Mouse (Mus musculus): ENCODE measurements around the gene Ninl. TPM values are rescaled to one million over a fixed set of nuclear protein-coding genes. Genes with fewer than 3 reads are reported as not detected.
A peak's percentile ranks its signal among the peaks of the same experiment; 100 is the strongest.

Gene Ninl
- total RNA-seq (2021): 1 to 10 TPM; 1.7 to 2.5 TPM

DNA sequence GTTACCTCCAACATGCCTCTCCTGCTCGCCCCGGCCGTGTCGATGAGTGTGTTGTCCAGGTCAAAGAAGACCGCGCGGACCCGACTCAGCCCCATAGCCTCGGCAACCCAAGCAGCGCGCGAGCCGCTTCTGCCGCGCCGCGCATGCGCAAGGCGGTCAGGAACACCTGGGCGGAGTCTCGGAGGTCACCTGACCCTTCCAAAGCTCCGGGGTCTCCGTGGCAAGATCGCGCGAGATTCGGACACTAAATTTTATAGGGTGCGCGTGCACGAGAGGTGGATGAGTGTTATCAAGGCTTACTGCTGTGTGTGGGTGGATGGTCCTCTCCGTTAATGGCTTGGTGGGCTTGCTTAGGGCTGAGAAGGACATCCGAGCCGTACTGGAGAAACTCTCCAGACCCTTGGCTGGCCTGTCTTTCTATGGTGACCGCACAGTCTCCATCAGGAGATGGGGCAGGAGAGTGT lies at the start of gene Ninl, which contains the start of gene Nanp:
TSS of gene Ninl (minus strand) at position 151 of the 464 bp plus-strand sequence.
TSS of gene Nanp (minus strand) at position 167 of the 464 bp plus-strand sequence.
- peak; percentile 96 for DNase-seq

DNA sequence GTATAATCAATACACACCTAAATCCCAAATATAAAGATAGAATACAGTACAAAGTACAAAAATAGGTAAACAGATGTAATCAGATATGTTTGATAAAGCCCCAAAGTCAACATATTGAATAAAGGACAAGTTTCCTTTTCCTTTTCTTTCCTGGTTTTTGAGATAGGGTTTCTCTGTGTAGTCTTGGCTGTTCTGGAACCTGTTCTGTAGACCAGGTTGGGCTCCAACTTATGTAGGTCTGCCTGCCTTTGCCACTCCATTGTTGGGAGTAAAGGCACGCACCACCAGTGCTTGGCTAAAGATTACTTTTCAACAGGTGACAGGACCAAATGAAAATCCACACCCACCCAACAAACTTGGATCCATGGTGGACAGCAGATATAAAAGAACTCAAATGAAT lies 17.5 kb upstream of the Ninl start:
- DNase-seq: no peak

DNA sequence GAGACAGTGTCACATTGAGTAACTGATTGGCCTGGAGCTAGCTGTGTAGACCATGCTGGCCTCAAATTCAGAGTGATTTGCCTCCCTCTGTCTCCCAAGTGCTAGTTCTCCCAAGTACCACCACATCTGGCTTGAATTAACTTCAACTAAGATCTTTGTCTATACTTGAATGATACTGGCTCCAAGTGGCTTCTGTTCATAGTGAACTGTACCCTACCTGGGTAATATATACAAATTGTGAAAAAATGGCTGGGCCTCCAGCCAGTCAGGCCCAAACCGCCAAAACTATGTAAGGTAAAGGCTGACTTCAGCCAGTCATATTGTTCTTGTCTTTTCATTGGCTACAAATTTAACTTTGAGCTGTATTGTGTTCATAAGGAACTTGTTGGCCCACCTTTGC lies 1.2 kb upstream of the Ninl start:
- DNase-seq: no peak

DNA sequence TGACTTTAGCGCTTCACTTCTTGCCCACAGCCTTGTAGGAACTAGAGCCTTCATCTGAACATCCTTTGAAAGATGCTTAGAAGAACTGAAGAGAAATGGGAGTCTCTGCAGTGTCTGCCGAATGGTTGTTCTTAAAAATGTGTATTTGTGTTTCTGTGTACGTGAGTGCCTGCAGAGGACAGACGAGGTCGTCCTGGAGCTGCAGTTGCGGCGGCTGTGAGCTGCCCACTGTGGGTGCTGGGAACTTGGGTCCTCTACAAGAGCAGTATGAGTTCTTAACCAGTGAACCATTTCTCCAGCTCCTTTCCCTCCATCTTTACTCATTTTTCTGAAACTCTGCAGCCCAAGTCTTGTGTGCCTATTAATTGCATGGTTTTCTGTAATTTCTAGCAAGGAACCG lies 544 bp upstream of the Ninl start:
- no peak for DNase-seq

DNA sequence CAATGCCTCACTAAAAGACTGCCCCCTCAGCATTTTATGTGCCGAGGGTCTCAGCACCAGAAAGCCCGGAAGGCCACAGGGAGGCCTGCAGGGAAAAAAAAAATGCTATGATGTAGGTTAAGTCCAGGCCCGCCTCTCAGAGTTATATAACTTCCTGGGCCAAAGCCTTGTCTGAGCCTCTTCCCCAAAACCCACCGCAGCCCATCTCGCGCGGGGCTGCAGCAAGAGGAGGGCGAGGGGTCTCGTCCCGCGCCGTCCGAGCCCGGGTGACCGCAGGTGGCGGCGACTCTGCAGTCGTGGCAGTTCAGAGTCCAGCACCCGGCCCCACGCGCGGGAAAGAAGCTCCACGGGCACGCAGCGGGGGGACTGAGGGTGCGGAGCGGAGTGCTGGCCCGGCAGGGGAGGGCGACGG lies 365 bp downstream of the Ninl start:
- DNase-seq: no peak

DNA sequence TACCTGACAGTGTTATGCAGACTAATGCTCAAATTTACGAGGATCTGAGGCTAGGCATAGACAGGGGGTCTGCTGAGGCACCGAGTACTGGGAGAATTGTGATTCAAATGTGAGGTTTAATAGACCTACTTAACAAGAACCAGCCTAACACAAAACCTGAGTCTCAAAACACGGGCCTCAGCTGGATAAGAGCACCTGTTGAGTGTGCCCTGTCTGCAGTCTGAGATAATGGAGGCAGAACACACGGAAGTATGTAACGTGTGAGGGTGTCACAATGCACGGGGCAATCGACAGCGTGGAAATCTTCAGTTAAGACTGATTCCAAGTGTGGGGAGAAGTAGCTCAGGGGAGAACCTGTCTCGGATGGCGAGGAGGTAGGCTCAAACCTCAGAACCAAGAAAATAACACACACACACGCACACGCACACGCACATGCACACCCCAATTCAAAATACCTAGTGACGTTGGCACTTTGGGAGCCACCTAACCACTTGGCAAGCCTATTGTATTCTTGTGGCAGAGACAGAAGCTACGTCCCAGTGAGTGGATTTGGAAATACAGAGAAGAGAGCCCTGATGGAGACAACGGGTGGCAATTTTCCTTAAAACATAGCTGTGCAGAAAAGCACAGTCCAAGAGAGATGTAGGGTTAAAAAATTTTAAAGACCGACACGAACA lies 1.2 kb downstream of the Ninl start:
- no peak for DNase-seq

DNA sequence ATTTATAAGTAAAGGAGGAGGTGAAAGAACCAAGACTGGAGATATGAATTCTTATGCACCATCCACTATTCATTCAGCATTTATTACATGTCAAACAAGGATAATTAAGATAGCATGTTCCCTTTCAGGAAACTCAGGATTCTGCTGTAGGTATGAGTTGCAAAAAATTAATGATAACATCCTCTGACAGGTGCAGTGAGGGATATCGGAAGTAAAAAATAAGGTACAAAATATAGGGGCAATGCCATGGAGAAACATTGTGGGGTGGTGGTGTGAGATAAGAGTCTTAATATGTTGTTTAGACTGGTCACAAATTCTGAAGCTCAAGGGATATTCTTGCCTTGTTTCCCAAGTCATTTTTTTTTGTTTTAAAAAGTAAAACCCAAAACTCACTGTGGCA lies 1.9 kb downstream of the Ninl start:
- no peak for DNase-seq

DNA sequence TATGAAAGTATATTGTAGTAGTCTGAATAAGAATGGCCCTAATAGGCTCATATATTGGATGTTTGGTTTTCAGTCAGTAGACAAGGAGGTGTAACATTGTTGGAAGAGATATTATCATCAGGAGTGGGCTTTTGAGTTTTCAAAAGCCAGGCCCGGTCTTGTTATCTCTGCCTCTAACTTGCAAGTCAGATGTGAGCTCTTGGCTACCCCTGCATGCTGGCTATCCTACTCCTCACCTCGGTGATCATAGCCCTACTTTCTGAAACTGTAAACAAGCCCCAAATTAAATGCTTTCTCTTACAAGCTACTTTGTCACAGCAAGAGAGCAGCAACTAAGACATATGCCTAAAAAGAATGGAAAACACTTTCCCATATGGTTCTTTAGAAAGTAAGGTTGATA lies 2.5 kb downstream of the Ninl start:
- DNase-seq: no peak

DNA sequence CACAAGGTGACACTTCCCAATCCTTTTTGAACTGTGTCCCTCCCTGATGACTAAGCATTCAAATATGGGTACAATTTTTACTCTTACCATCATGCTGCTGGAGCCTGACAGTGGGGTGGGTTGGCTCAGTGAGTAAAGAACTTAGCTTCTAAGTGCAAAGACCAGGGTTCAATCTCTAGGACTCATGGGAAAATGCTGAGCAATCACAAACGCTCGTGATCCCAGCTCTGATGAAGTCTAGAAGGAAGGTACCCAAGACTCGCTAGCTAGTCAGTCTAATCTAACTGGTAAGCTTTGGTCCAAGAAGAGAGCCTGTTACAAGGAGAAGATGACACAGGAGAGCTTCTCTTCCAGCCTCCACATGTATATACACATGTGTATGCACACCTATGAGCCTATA lies 4.7 kb downstream of the Ninl start:
- no peak for DNase-seq

DNA sequence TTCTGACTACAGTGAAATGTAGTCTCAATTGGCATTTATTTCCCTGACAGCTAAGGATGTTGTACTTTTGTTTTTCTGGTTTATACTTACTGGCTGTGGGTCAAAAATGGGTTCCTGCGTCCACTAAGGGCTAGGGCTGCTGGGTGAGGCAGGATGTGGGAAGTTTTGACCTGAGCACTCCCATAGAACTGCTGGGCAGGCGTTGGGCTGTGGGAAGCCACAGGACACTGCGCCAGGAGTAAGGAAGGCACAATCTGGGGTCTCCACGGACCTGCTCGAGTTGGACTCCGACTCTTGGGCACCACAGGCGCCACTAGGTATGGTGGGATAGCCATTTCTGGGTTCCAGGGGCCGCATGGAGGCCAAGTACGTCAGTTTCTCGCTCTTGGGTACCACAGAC lies 18.0 kb downstream of the Ninl start:
- DNase-seq: no peak

DNA sequence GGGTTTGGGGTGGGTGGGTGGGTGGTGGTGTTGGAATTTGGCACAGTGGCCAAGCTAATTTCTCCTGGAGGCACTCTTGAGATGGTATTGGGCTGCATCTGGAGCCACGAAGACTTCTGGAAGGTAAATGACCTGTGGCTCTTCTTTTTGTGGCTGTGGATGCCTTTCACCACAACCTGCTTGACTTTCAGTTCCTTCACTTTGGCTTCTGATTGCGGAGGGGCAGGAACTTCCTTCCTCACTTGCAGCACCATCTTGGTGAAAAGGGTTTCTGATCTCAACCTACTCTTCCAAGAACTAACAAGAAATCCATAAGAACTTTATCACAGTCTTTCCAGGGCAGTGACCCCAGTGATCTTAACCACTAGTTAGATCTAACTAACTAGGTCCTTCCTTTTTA lies 23.9 kb downstream of the Ninl start:
- no peak for DNase-seq

DNA sequence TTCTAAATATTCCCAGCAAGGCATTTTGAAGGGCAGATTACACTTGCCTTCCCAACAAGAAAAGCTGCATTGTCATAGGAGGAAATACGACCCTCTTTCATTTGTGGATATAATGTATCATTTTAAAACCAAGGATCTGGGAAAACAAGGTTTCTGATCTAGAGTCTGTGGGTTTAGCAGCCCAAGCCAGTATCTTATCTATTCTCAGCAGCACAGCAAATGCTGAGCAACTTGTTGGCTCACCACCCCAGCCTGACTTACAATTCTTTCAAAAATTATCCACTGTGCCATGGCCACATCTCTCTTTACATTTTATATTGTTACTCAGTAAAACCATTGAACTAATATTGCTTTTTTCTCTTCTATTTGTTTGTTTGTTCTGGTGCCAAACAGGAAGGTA lies 27.9 kb downstream of the Ninl start:
- DNase-seq: no peak

DNA sequence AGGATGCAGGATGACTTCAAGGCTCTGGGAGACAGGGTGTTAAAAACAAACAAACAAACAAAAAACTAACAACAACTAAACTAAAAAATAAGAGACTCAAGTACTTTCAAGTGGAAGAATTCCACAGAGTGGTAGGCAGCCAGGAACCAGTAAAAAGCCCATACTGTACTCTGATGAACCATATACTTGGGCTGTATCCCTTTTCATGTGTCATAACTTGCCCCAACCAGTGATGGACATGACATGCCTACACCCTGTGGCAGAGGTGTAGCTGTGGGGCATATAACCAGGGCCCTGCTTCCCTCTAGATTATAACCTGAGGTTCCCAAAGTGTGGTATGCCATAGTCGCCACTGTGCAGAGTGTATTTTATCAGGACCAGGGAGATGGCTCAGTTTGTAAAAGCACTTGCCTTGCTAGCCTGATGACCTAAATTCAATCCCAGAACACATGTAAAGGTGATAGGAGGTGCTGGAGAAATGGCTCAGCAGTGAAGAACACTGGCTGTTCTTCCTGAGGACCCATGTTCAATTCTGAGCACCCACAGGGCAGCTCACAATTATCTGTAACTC lies 29.6 kb downstream of the Ninl start:
- no peak for DNase-seq

DNA sequence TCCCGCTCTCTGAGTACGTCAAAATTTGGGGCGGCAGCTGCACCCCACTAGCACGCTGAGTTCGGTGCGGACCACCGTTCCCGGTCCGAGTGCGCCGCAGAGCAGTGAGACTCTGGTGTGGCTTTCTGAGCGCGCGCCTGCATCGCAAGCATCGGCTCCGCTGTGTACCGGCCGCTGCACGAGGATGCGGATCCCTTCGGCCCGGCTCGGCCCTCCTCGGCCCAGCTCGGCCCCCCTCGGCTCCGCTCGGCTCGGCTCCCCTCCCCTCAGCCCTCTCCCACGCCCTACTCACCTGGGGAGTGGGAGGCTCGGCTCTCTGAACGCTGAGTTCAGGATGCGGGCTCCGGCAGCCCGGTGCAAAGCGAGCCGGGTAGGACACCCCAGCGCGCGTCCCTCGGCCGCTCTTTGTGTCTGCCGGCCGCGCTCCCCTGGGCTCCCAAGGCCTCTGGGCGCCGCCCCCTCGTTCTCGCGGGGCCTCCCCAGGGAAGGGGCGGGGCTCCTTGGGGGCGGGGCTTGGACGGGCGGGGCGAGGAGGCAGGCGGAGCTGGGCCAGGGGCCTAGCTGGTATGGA lies 30.2 kb downstream of the Ninl start:
- DNase-seq: peak; percentile 75

DNA sequence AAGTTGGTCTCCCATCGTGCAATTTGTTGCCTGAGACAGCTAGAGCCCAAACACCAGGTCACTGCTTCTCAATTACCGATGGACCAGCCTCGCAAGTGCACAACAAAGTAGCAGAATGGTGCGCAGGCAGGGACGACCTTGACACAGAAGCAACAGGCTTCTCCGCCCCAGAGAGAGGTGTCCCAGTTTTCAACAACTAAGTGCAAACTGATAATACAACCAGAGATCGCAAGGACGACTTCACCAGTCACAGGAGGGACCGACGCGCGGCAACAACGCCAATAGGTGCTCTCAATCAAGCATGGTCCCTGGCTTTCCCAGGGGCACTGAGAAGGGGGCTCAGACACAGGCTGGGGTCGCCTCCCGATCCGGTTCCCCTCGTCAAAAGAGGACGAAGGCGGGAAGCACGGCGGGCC lies 30.7 kb downstream of the Ninl start:
- DNase-seq: no peak

DNA sequence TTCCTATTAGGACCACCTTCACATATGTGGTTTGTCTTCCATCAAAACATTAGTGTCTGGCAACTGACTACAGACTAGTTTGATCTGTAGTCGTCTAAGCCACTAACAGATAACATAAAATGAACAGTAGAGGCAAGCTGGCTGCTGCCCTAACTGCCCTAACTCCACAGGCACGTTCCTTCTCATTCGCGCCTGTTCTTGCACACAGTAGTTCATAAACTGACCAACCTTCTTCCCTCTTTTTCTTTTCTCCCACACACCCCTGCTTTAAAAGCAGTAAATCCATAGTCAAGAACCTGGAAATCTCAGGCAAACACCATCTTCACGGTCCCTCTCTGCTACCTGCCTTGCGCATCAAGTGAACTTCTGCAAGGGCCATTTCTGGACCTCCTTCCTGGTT lies 31.2 kb downstream of the Ninl start:
- DNase-seq: no peak

DNA sequence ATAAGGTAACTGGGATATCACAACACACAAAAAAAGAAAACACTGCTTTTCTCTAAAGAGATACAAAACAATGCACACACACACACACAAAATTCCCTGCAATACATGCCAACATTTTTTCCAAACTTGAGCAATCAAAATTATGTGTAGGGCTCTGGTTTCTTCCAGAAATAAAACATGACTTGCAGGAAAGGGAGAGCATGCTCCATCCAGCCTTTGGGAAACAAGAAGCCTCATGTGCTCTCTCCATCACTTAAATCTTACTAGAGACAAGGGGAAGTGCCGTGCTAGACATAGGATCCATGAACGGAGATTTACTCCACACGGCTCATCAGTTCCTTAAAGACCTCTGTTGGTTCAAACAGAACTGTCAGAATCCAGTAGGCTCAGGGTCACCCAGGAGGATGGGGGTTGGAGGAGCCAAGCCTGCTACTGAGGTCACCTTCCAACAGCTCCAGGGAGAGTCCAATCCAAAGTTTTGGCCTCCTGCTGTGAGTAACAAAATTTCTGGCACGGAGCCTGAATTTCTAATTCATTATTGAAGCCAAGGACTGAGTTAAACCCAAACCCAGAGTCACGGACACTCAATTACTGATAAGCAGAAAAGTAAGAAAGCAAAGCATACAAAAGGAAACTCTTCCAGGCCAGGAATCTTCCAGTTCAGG lies 32.8 kb downstream of the Ninl start:
- no peak for DNase-seq

DNA sequence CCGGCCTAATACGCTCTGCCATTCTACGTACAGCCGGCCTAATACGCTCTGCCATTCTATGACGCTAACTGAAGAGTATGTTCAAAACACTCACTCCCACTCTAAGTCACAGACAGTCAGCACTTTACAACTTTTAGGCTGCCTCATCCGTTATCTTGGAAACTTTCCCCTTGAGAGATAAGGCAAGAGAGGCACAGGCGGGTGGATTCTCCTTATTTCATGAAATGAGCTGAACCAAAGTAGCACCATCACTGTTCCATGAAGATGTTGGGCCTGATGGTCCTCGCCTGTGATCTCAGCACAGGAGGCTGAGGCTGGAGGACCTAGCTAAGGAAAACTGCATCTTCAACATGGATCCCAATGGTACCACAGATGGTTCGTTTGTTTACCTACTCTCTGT lies 34.8 kb downstream of the Ninl start:
- DNase-seq: no peak

DNA sequence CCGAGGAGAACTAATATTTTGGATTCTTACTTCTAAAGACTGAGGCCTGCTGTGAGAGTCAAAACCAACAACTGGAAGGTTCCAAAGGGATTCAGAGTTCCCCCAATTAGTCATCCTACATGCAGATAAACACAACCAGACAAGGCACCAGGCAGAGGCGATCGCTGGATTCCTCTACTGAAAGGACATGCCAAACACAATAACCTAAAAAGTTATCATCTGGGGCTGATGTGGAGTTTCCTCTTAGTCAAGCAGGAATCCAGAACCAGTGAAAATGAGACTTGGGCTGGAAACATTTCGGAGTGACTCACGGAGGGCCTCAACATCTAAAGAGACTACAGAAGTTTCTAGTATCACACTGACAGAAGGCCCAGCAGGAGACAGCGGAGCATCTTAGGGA lies 35.4 kb downstream of the Ninl start:
- DNase-seq: no peak

DNA sequence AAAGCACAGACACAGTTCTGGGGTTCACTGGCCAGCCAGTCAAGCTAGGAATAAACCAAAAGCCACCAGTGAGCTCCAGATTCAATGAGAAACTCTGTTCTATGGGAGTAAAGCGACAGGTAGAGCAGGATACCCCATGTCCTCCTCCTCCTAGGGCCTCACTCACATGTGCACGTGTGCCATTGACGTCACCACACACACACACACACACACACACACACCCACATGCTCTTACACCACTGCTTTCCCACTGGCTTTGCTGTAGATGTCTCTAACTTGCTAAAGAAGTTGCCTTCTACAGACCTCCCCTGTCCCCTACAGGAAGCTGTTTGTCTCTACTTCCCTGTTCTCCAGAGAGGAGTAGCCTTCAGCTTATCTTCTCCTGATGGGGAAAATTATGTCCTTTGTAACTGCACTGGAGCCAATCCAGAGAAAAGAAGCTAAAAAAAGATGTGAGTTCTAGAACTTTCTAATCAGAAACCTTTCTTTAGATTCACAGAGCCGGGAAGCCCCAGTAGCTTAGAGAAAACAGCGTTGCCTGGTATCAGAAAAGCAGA lies 37.5 kb downstream of the Ninl start:
- no peak for DNase-seq

DNA sequence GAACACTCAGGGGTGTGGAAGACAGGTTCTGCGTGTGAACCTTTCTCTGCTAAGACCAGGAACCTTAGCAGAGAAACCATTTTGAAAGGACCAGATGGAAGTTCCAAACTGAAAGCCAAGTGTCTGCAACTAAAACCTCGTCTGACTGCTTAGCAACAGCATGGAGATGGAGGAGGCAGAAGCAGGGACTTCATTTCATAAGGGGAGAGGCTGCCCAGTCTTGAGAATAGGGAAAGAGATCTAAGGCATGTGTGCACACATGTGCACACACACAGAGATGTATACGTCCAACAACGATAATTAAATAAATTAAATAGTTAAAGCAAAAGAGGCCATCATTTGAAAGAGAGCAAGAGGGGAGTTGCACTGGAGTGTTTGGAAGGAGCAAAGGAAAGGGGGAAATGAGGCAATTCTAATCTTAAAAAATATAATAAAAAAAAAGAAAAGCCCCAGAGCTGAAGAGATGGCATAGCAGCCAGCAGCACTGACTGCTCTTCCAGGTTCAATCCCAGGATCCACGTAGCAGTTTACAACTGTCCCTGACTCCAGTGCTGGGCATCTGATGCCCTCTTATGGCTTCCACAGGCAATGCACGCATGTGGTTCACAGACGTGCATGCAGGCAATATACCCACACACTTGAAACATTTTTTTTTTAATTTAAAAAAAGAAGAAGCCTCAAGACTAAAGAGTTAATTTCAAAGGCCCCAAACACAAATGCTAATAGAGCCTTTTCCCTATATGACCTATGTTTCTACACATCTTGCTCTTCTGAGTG lies 38.6 kb downstream of the Ninl start:
- DNase-seq: peak; percentile 69

DNA sequence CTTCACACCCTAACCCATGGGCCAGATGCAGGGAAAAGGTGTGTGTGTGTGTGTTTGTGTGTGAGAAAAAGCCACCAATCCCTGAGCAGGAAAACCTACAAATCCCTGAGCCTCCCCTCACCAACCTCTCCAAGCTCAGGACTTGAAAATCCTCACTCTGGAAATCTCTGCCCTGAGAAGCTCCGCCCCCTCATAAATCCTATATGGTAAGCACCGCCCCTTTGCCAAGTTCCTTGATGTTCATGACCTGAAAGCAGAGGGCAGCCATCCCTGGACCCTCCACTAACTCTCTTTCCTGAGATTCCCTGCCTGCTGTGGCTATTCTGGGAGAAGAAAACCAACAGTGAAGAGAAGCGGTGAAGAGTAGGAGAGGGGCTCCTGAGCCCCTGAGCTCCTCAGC lies 40.2 kb downstream of the Ninl start:
- no peak for DNase-seq

DNA sequence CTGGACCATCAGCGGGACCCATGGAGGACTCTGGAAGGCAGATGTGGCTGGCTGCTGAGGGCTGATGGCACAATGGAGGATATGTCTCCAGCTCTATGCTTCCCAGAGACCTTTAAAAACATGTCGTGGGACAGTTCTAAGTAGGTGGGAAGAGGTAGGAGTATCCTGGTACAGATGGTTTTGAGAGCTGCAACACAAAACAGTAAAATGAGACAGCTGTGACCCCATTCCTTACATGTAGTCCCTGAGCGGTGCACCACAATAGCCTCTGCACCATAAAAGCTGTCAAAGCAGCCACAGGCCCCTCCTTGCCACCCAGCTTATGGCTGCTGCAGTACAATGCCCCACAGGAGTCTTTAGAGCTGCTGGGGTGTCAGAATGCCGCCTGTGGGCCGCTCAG lies 41.6 kb downstream of the Ninl start:
- DNase-seq: no peak

All from heart, postnatal 4 days (tissue).